Mouse (Mus musculus): ENCODE data around the gene Hs6st2.

The Hs6st2 gene

DNA sequence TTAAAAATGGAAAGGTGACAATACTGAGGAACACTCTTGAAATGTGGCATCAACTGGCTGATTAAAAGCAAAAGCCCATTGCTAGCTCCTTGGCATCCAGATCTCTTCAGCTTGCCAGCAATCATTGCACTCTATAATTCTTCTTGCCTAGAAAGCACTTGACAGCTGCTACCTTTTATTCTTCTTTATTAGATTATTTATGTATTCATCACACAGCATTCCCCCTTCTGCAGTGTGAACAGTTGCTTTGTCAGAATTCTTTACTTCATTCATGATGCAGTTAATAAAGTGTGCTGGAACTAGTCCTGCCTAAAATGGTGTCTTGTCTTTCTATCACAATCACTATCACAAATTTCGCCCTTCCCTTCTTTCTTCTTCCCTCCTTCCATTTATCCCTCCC, 332.0 kb downstream of the Hs6st2 start:
- no peak for DNase-seq (ENCODE audit: low spot score)

DNA sequence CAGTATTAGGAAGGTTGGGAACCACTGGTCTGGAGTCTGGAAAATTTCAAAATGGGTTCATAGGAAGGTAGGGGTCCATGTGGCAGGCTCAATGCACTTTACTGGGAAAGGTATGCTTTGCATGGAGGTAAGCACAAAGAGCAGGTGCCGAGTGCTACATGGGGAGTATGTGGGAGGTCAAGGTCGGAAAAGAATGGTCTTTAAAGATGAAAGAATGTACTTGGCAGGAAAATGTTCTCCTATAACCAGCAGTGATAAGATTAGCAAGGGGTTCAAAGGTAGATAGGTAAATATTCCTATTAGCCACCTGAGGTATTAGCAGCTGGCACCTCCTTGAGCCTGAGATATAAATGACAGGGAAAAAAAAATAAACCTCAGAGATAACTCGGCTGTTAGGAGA, 338.1 kb downstream of the Hs6st2 start:
- no peak for DNase-seq (ENCODE audit: low spot score)
